Mouse (Mus musculus): ENCODE measurements around the gene Cd163. TPM values are rescaled to one million over a fixed set of nuclear protein-coding genes. Genes with fewer than 3 reads are reported as not detected.
A peak's percentile ranks its signal among the peaks of the same experiment; 100 is the strongest.
"Not testable (repeated sequence)": the region's sequence is repeated elsewhere in the genome, so short reads cannot be mapped to it uniquely, and the experiment has no call there.

The Cd163 gene
- 0.36 and 0.41 TPM in 2 replicates for polyA plus RNA-seq (2015; fragmentation: Nextera tagmentation; extraction: Ambion mirVana)

DNA sequence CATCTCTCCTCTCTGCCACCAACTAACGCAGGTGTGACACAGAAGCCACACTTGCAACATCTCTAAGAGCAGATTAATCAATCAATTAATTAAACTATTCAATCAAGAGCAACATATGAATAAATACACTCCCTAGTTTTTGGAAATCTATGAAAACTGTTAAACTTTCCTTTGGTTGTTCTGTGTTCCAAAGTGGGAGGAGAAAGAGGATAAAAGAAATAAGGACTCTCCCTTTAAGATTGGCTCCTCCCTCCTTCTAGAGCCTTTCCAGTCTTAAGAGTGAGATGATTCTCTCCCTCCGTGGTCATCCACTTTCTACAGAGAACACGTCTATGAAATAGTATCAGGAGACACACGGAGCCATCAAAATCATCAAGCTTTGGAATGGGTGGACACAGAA is at the start of gene Cd163:
Cd163 (plus strand) TSS at position 301 of the 400 bp plus-strand sequence.
- Histone ChIP-seq H3K4me2 (ENCODE audit: low read depth, low read length) (no peak within 1 kb of the TSS), H3K9me3 (ENCODE audit: control insufficient read depth, low read length) (no peaks in the 10 kb centered on the region), H3K27me3 (ENCODE audit: control insufficient read depth, insufficient read depth, low read depth, low read length) (no peaks in the 10 kb centered on the region), H3K4me3 (ENCODE audit: low read length) (no peak within 1 kb of the TSS), H3K27ac (ENCODE audit: low read length) (no peak within 1 kb of the TSS), H3K4me1 (replicated peaks; ENCODE audit: control insufficient read depth, insufficient read depth, low read length) (no peaks in the 10 kb centered on the region), H3K9ac (ENCODE audit: low read length) (no peak within 1 kb of the TSS), H3K36me3 (ENCODE audit: control insufficient read depth, insufficient read depth, low read length) (no peaks in the 10 kb centered on the region)
- no peak for ATAC-seq (ENCODE audit: low read depth)
- 85% methylated on average over 4 of the region's 4 CpGs for WGBS

- WGBS = 63% methylated on average over 6 of the region's 6 CpGs
- ATAC-seq (ENCODE audit: low read depth) = no peak
- no peak overlapping the region for H3K4me3 ChIP-seq (ENCODE audit: low read length)
- no peaks in the 10 kb centered on the region for H3K27me3 ChIP-seq (ENCODE audit: control insufficient read depth, insufficient read depth, low read depth, low read length)
- no peak overlapping the region for H3K4me2 ChIP-seq (ENCODE audit: low read depth, low read length)
- H3K9ac ChIP-seq (ENCODE audit: low read length) = no peak overlapping the region
- no peak overlapping the region for H3K27ac ChIP-seq (ENCODE audit: low read length)
- no peaks in the 10 kb centered on the region for H3K36me3 ChIP-seq (ENCODE audit: control insufficient read depth, insufficient read depth, low read length)
- H3K4me1 ChIP-seq (replicated peaks; ENCODE audit: control insufficient read depth, insufficient read depth, low read length) = no peaks in the 10 kb centered on the region
- H3K9me3 ChIP-seq (ENCODE audit: control insufficient read depth, low read length) = no peaks in the 10 kb centered on the region
Observed at GRCm38 (mm10) chr6:124255721-124256470, 48.6 kb upstream of the Cd163 start.

DNA sequence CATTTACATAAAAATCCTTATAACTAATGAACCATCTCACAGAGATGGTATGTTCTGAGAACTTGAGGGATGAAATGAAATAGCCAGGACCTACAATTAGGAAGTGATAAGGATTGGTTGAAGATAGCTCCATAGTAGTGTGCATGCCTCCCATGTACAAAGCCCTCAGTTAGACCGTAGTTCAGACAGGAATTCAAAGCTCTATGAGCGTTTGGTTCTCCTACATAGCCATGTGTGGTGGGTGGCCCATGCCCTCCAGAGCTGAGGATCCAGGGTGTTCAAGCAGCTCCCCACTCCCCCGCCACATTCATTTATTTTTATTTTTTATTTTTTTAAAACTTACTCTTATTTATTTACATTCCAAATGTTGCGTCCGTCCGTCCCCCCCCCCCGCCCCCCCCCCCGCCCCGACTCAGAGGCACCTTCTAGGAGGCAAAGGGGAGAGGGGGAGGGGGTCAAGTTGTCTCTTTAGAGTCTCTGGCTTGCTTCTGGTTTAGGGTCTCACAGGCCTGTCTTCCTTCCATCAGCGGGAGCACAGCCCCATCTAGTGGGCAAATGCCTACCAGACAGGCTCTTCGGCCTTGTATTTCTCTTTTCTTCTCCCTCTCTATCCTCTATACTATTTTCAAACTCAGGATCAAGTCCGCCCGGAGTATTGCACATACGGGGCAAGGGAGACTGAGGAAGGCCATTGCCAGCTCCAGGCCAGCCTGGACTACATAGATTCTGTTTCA is 44.1 kb upstream of the Cd163 start:
- peak; percentile 64; the same call in 1 of the 2 replicates for ATAC-seq (ENCODE audit: low read depth)
- Histone ChIP-seq H3K4me3 (ENCODE audit: low read length) (no peak overlapping the region), H3K4me2 (ENCODE audit: low read depth, low read length) (no peak overlapping the region), H3K27me3 (ENCODE audit: control insufficient read depth, insufficient read depth, low read depth, low read length) (no peaks in the 10 kb centered on the region), H3K4me1 (replicated peaks; ENCODE audit: control insufficient read depth, insufficient read depth, low read length) (no peaks in the 10 kb centered on the region), H3K9ac (ENCODE audit: low read length) (no peak overlapping the region), H3K36me3 (ENCODE audit: control insufficient read depth, insufficient read depth, low read length) (no peaks in the 10 kb centered on the region), H3K27ac (ENCODE audit: low read length) (no peak overlapping the region), H3K9me3 (ENCODE audit: control insufficient read depth, low read length) (no peaks in the 10 kb centered on the region)
- 21% methylated on average over 10 of the region's 14 CpGs for WGBS

DNA sequence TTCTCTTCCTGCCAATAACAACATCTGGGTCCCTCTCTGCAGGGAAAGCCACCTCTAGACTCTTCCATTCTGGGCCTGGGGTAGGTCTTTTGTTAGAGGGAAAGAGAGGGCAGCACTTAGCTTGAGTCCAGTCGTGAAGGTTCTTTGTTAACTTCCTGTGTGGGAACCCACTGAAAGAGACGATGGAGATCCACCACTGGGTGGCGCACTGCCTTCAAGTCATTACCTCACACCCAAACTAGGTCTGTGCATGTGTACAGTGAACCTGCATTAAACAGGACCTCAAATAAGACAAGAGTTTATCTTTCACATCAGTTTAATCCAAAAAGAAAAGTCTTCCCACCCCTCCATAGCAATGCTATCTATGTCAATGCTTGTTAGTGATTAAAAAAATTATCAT is 41.8 kb upstream of the Cd163 start:
- no peaks in the 10 kb centered on the region for H3K36me3 ChIP-seq (ENCODE audit: control insufficient read depth, insufficient read depth, low read length)
- H3K27ac ChIP-seq (ENCODE audit: low read length) = no peak overlapping the region
- no peaks in the 10 kb centered on the region for H3K9me3 ChIP-seq (ENCODE audit: control insufficient read depth, low read length)
- H3K27me3 ChIP-seq (ENCODE audit: control insufficient read depth, insufficient read depth, low read depth, low read length) = no peaks in the 10 kb centered on the region
- no peaks in the 10 kb centered on the region for H3K4me1 ChIP-seq (replicated peaks; ENCODE audit: control insufficient read depth, insufficient read depth, low read length)
- no peak overlapping the region for H3K4me3 ChIP-seq (ENCODE audit: low read length)
- H3K9ac ChIP-seq (ENCODE audit: low read length) = no peak overlapping the region
- 3% methylated on average over 3 of the region's 3 CpGs for WGBS
- peak; percentile 49; the same call in 1 of the 2 replicates for ATAC-seq (ENCODE audit: low read depth)
- no peak overlapping the region for H3K4me2 ChIP-seq (ENCODE audit: low read depth, low read length)

DNA sequence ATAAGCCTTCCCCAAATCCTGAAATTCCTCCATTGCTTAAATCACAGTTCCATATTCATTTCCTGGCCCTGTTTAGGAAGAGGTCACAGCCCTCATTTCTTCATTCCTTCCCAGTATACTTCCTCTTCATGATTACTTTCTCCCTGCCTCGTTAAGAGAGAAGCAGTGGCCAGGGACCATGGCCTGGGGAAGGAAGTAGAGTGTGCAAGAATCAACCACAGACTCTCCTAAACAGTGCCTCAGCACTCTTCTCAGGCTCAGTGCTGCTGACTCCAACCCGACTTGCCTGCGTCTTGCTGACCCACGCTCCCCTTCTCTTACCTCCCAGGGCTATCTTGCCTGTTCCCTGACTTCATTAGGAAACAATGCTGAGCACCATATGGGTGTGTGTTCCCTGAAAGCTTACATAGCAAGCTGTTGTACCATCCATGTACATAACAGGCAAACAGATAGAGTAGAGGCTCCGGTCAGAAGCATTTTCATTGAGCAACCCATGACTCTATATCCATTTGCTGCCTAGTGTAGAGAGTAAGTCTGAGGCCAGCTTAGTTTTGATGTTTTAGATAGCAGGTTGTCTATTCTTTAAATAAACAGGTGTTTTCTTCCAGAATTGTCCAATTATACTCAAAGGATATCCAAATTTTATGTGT is 31.1 kb upstream of the Cd163 start:
- H3K9ac ChIP-seq (ENCODE audit: low read length) = no peak overlapping the region
- H3K4me3 ChIP-seq (ENCODE audit: low read length) = no peak overlapping the region
- no peaks in the 10 kb centered on the region for H3K36me3 ChIP-seq (ENCODE audit: control insufficient read depth, insufficient read depth, low read length)
- H3K4me1 ChIP-seq (replicated peaks; ENCODE audit: control insufficient read depth, insufficient read depth, low read length) = no peaks in the 10 kb centered on the region
- ATAC-seq (ENCODE audit: low read depth) = peak; percentile 28; the same call in 1 of the 2 replicates
- WGBS = 57% methylated on average over 5 of the region's 5 CpGs
- no peak overlapping the region for H3K27ac ChIP-seq (ENCODE audit: low read length)
- no peaks in the 10 kb centered on the region for H3K27me3 ChIP-seq (ENCODE audit: control insufficient read depth, insufficient read depth, low read depth, low read length)
- H3K4me2 ChIP-seq (ENCODE audit: low read depth, low read length) = no peak overlapping the region
- H3K9me3 ChIP-seq (ENCODE audit: control insufficient read depth, low read length) = no peaks in the 10 kb centered on the region

DNA sequence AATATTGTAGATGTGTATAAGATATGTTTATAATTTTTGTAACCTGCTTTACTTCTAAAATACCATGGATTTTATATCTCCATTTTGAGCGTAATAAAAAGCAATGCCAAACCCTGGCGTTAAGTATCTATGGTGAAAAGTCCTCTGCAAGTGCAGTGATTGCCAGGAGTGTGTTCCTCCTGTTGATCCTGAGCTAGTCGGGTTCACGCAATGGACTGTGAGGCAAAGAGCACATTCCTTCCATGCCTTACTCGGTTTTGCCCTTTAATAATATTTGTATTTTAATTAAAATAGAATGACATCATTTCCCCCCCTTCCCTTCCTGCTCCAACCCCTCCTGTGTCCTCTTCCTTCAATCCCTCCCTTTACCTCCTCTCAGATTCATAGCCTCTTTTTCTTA is 26.8 kb upstream of the Cd163 start:
- 61% methylated on average over 5 of the region's 5 CpGs for WGBS
- no peak for ATAC-seq (ENCODE audit: low read depth)
- H3K4me3 ChIP-seq (ENCODE audit: low read length) = no peak overlapping the region

GRCm38 (mm10) chr6:124278291-124278690 is 26.2 kb upstream of the Cd163 start:
- no peak overlapping the region for H3K27ac ChIP-seq (ENCODE audit: low read length)
- H3K4me1 ChIP-seq (replicated peaks; ENCODE audit: control insufficient read depth, insufficient read depth, low read length) = no peaks in the 10 kb centered on the region
- no peak overlapping the region for H3K4me2 ChIP-seq (ENCODE audit: low read depth, low read length)
- no peaks in the 10 kb centered on the region for H3K36me3 ChIP-seq (ENCODE audit: control insufficient read depth, insufficient read depth, low read length)
- no peak for ATAC-seq (ENCODE audit: low read depth)
- H3K9me3 ChIP-seq (ENCODE audit: control insufficient read depth, low read length) = no peaks in the 10 kb centered on the region
- no peak overlapping the region for H3K4me3 ChIP-seq (ENCODE audit: low read length)
- WGBS = 70% methylated on average over 5 of the region's 5 CpGs
- H3K27me3 ChIP-seq (ENCODE audit: control insufficient read depth, insufficient read depth, low read depth, low read length) = no peaks in the 10 kb centered on the region
- no peak overlapping the region for H3K9ac ChIP-seq (ENCODE audit: low read length)

More for the DNA sequence above, 26.8 kb upstream of the Cd163 start:
- Histone ChIP-seq H3K9me3 (ENCODE audit: control insufficient read depth, low read length) (no peaks in the 10 kb centered on the region), H3K4me1 (replicated peaks; ENCODE audit: control insufficient read depth, insufficient read depth, low read length) (no peaks in the 10 kb centered on the region), H3K9ac (ENCODE audit: low read length) (no peak overlapping the region), H3K27ac (ENCODE audit: low read length) (no peak overlapping the region), H3K36me3 (ENCODE audit: control insufficient read depth, insufficient read depth, low read length) (no peaks in the 10 kb centered on the region), H3K27me3 (ENCODE audit: control insufficient read depth, insufficient read depth, low read depth, low read length) (no peaks in the 10 kb centered on the region), H3K4me2 (ENCODE audit: low read depth, low read length) (no peak overlapping the region)

DNA sequence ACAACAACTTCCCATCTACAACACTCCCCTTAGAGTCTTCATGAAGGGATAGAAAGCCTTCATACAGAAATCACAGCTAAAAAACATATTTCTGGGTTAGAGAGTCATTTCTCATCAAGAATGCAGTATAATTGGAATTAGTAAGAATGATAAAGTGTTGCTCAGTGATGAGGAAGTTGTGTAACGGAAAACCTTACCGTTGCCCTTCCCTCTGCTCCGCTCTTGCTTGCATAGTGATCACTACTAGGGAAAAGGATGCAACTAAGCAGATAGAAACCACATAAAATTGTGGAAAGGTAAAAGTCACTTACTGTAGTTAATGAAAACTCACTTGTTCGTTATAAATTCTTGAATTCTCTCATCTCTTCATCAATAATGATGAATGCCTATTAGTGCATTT is 21.7 kb upstream of the Cd163 start:
- H3K36me3 ChIP-seq (ENCODE audit: control insufficient read depth, insufficient read depth, low read length) = no peaks in the 10 kb centered on the region
- H3K27me3 ChIP-seq (ENCODE audit: control insufficient read depth, insufficient read depth, low read depth, low read length) = no peaks in the 10 kb centered on the region
- no peak overlapping the region for H3K4me2 ChIP-seq (ENCODE audit: low read depth, low read length)
- no peak overlapping the region for H3K27ac ChIP-seq (ENCODE audit: low read length)
- H3K9me3 ChIP-seq (ENCODE audit: control insufficient read depth, low read length) = no peaks in the 10 kb centered on the region
- WGBS = 82% methylated on average over 4 of the region's 4 CpGs
- H3K4me3 ChIP-seq (ENCODE audit: low read length) = no peak overlapping the region
- no peaks in the 10 kb centered on the region for H3K4me1 ChIP-seq (replicated peaks; ENCODE audit: control insufficient read depth, insufficient read depth, low read length)
- ATAC-seq (ENCODE audit: low read depth) = no peak
- no peak overlapping the region for H3K9ac ChIP-seq (ENCODE audit: low read length)

GRCm38 (mm10) chr6:124297378-124297777 is 7.1 kb upstream of the Cd163 start:
- not testable (repeated sequence) for H3K27ac ChIP-seq (ENCODE audit: low read length); H3K4me1 ChIP-seq (replicated peaks; ENCODE audit: control insufficient read depth, insufficient read depth, low read length); ATAC-seq (ENCODE audit: low read depth); H3K9me3 ChIP-seq (ENCODE audit: control insufficient read depth, low read length); H3K4me2 ChIP-seq (ENCODE audit: low read depth, low read length); H3K4me3 ChIP-seq (ENCODE audit: low read length); H3K27me3 ChIP-seq (ENCODE audit: control insufficient read depth, insufficient read depth, low read depth, low read length); H3K9ac ChIP-seq (ENCODE audit: low read length); H3K36me3 ChIP-seq (ENCODE audit: control insufficient read depth, insufficient read depth, low read length)
- 97% methylated on average over 4 of the region's 5 CpGs for WGBS
